Mouse (Mus musculus): ENCODE data around the gene Qrich1. TPM values are rescaled to one million over a fixed set of nuclear protein-coding genes. Genes with fewer than 3 reads are reported as not detected.

Qrich1 gene
- total RNA-seq (2014; rRNA removed) (206 and 265 TPM in 2 replicates), polyA plus RNA-seq (2015; fragmentation: Nextera tagmentation; extraction: Ambion mirVana) (109 and 123 TPM in 2 replicates)

GRCm38 (mm10) chr9:108516380-108517251 lies at the start of gene Qrich1:
Qrich1 (plus strand) TSS chr9:108516806.
- H3K9me3 ChIP-seq (ENCODE audit: low read length), result no peaks in the 10 kb centered on the region
- 2% methylated on average over 55 of the region's 55 CpGs for WGBS
- H3K27ac ChIP-seq (ENCODE audit: low read depth, low read length), result peak within 1 kb of the TSS; percentile 100
- TF ChIP-seq CTCF (IDR thresholded peaks at IDR 0.05; ENCODE audit: low read depth), result peak; percentile 52
- peak within 1 kb of the TSS; percentile 75 for H3K4me2 ChIP-seq (ENCODE audit: low read depth)
- H3K36me3 ChIP-seq (ENCODE audit: insufficient read depth), result peaks cover 39% of the 10 kb centered on the region
- no peaks in the 10 kb centered on the region for H3K27me3 ChIP-seq (ENCODE audit: insufficient read depth, low read length)
- DNase-seq (peak; percentile 99), ATAC-seq (peak; percentile 98)
- H3K9ac ChIP-seq, result peak within 1 kb of the TSS; percentile 95
- peak within 1 kb of the TSS; percentile 87 for H3K4me3 ChIP-seq (ENCODE audit: low read depth, low read length)
- H3K4me1 ChIP-seq (ENCODE audit: insufficient read depth), result peaks cover 10% of the 10 kb centered on the region

DNA sequence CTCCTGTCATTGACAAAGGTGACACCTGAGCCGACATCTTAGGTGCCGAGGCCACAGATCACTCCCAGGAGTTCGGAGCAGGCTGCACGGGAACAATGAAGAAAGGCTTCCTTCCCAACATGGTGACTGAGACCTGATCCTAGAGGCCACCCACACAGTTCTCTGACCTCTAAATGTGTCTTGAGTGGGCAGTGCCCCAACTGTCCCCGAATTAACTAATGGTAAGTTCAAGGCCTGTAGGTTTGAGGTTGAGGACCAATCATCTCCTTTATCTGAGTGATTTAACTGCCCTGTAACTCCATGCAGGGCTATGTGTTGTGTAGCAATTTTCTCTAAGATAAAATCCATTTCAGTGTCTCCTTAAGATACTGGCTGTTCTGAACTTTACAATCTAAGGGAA lies 47.2 kb upstream of the Qrich1 start:
- ATAC-seq, result no peak
- 84% methylated on average over 5 of the region's 5 CpGs for WGBS

GRCm38 (mm10) chr9:108469845-108470244 lies 46.8 kb upstream of the Qrich1 start:
- WGBS, result 79% methylated on average over 4 of the region's 4 CpGs
- no peak overlapping the region for H3K27ac ChIP-seq (ENCODE audit: low read depth, low read length)
- DNase-seq, result no peak
- no peak overlapping the region for H3K4me2 ChIP-seq (ENCODE audit: low read depth)
- no peaks in the 10 kb centered on the region for H3K27me3 ChIP-seq (ENCODE audit: insufficient read depth, low read length)
- no peak overlapping the region for H3K9ac ChIP-seq
- no peaks in the 10 kb centered on the region for H3K4me1 ChIP-seq (ENCODE audit: insufficient read depth)
- no peaks in the 10 kb centered on the region for H3K9me3 ChIP-seq (ENCODE audit: low read length)
- no peak for TF ChIP-seq CTCF (IDR thresholded peaks at IDR 0.05; ENCODE audit: low read depth)
- H3K4me3 ChIP-seq (ENCODE audit: low read depth, low read length), result no peak overlapping the region
- ATAC-seq, result no peak
- H3K36me3 ChIP-seq (ENCODE audit: insufficient read depth), result peaks cover 16% of the 10 kb centered on the region

More for the DNA sequence above, 47.2 kb upstream of the Qrich1 start:
- no peak overlapping the region for H3K9ac ChIP-seq
- H3K4me3 ChIP-seq (ENCODE audit: low read depth, low read length), result no peak overlapping the region
- no peaks in the 10 kb centered on the region for H3K27me3 ChIP-seq (ENCODE audit: insufficient read depth, low read length)
- no peak for DNase-seq
- H3K9me3 ChIP-seq (ENCODE audit: low read length), result no peaks in the 10 kb centered on the region
- H3K27ac ChIP-seq (ENCODE audit: low read depth, low read length), result no peak overlapping the region
- peaks cover 20% of the 10 kb centered on the region for H3K36me3 ChIP-seq (ENCODE audit: insufficient read depth)
- no peak for TF ChIP-seq CTCF (IDR thresholded peaks at IDR 0.05; ENCODE audit: low read depth)
- H3K4me2 ChIP-seq (ENCODE audit: low read depth), result no peak overlapping the region
- H3K4me1 ChIP-seq (ENCODE audit: insufficient read depth), result no peaks in the 10 kb centered on the region

DNA sequence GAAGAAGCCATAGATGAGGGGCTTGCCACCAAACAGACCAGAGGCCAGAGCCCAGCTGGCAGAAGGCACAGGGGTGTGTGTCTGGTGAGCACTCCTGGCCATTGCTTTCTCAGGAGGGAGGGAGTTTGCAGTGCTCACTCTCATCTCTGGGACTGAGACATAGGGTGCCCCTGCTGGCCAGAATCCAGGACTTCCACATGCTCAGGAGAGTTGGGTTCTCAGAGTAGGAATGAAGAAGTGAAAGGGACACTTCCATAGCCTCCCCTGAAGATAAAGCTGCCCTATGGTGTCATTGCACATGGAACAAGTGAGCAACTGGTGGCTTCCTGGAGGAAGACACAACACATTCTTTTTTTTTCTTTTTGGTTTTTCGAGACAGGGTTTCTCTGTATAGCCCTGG lies 42.1 kb upstream of the Qrich1 start:
- Histone ChIP-seq H3K36me3 (ENCODE audit: insufficient read depth) (no peaks in the 10 kb centered on the region), H3K9ac (no peak overlapping the region), H3K4me2 (ENCODE audit: low read depth) (no peak overlapping the region), H3K27me3 (ENCODE audit: insufficient read depth, low read length) (no peaks in the 10 kb centered on the region), H3K9me3 (ENCODE audit: low read length) (no peaks in the 10 kb centered on the region), H3K4me1 (ENCODE audit: insufficient read depth) (peaks cover 5% of the 10 kb centered on the region; the same call in 1 of the 2 replicates), H3K4me3 (ENCODE audit: low read depth, low read length) (no peak overlapping the region), H3K27ac (ENCODE audit: low read depth, low read length) (no peak overlapping the region)
- ATAC-seq (no peak), DNase-seq (no peak)
- TF ChIP-seq CTCF (IDR thresholded peaks at IDR 0.05; ENCODE audit: low read depth), result no peak
- 62% methylated on average over 1 of the region's 1 CpGs for WGBS

DNA sequence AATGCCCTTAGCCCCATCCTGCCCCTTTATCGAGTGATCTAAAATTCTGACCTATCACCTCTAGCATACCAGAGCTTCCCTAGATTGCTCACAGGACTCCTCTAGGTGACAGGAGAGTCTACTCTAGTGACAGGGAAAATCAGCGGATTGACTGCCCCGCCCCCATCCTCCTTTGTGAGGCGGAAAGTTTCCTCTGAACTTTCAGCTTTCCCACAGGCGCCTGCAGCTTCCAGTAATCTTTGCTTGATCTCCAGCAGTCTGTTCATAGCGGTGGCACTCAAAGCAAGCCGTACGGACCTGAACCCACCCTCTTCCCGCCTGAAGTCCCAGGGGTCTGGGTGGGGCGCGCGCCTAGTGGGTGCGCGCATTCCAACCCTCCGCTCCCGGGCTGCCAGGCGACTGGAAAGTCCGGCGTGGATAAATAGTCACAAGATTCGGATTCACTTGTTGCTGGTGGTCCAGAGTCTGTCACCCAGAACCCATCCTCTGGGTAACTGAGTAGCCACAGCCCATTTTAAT lies 37.9 kb upstream of the Qrich1 start:
- Histone ChIP-seq H3K27ac (ENCODE audit: low read depth, low read length) (no peak overlapping the region), H3K9me3 (ENCODE audit: low read length) (no peaks in the 10 kb centered on the region), H3K4me3 (ENCODE audit: low read depth, low read length) (peak overlapping the region; percentile 36), H3K9ac (0 out of 2 replicates have a peak overlapping the region, but pooled peaks have one; percentile 22), H3K4me2 (ENCODE audit: low read depth) (peak overlapping the region; percentile 55), H3K4me1 (ENCODE audit: insufficient read depth) (peaks cover 5% of the 10 kb centered on the region; the same call in 1 of the 2 replicates), H3K36me3 (ENCODE audit: insufficient read depth) (no peaks in the 10 kb centered on the region), H3K27me3 (ENCODE audit: insufficient read depth, low read length) (no peaks in the 10 kb centered on the region)
- WGBS, result 2% methylated on average over 20 of the region's 20 CpGs
- no peak for TF ChIP-seq CTCF (IDR thresholded peaks at IDR 0.05; ENCODE audit: low read depth)
- ATAC-seq (peak; percentile 66), DNase-seq (peak; percentile 61)

DNA sequence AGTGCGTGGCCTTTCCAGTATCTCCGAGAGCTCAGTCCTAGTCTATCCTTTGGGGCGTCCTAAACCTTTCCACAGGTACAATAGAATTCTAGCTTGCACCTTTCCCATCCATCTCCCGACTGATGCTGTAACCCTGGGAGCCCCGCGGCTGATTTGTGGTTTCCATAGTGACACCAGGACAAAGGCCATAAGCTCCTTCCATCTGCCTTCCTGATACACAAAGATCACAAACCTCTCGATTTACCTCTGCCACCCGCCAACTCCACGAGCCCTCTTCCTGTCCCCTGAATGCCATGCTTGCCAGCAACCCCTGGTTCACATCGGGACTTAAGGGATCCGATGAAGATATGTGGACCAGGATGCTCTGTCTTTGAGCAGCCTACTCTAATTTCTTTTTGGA lies 37.4 kb upstream of the Qrich1 start:
- Histone ChIP-seq H3K4me1 (ENCODE audit: insufficient read depth) (peaks cover 5% of the 10 kb centered on the region; the same call in 1 of the 2 replicates), H3K4me2 (ENCODE audit: low read depth) (peak overlapping the region; percentile 55), H3K27ac (ENCODE audit: low read depth, low read length) (no peak overlapping the region), H3K9ac (no peak overlapping the region), H3K27me3 (ENCODE audit: insufficient read depth, low read length) (no peaks in the 10 kb centered on the region), H3K9me3 (ENCODE audit: low read length) (no peaks in the 10 kb centered on the region), H3K4me3 (ENCODE audit: low read depth, low read length) (peak overlapping the region; percentile 36; the same call in 1 of the 2 replicates), H3K36me3 (ENCODE audit: insufficient read depth) (no peaks in the 10 kb centered on the region)
- DNase-seq, result peak; percentile 8
- ATAC-seq, result peak; percentile 6; the same call in 1 of the 2 replicates
- TF ChIP-seq CTCF (IDR thresholded peaks at IDR 0.05; ENCODE audit: low read depth), result no peak
- 25% methylated on average over 11 of the region's 11 CpGs for WGBS
